In the genomic region with DNA sequence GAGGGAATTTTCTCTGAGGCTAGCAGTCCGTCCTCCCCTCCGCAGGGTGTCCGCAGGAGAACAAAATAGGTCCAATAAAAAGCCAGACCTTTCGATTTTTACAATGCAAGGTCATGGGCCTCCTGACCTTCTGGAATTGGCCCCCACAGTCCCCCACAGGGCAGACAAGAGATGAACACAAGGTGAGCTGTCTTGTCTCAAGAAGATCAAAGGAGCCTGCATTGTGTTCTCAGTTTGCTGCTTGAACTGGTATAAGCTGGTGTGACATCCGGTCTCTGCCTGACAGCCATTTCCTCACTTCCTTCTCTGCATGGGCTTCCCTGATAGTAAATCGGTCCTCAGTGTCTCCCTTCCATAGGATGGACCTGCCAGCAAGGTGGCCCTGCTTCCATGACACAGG, we compare ENCODE assay signal across 16 mouse cellular contexts.
A peak's percentile ranks its signal among the peaks of the same experiment; 100 is the strongest.
DNase-seq lines count a peak whose midpoint lies in the region; ATAC-seq and TF ChIP-seq lines count a peak whose summit lies in the region.
"Had no signal": no experiment of that assay in that cellular context is flagged by ENCODE, and none has a peak within 500 bp of the region (broad histone marks: within the 10 kb centered on the region; RNA-seq: fewer than 3 reads in every experiment).

No protein-coding gene starts in this region.

- no peak for TF ChIP-seq EP300 in stomach, postnatal 0 days (optimal IDR thresholded peaks at IDR 0.05)

- peaks cover 71% of the 10 kb centered on the region for H3K4me1 ChIP-seq in hindbrain, embryonic 10.5 days (replicated peaks)
- H3K4me1 ChIP-seq in hindbrain, embryonic 11.5 days (replicated peaks; ENCODE audit: control insufficient read depth, insufficient read depth, low read length): 0 out of 2 replicates have a peak, but pooled peaks cover 2% of the 10 kb centered on the region
- H3K4me1 ChIP-seq in stomach, postnatal 0 days (replicated peaks; ENCODE audit: control insufficient read depth, insufficient read depth): no peaks in the 10 kb centered on the region

- 18% methylated on average over 6 of the region's 6 CpGs for WGBS in hindbrain, embryonic 10.5 days
- WGBS in hindbrain, embryonic 11.5 days: 14% methylated on average over 6 of the region's 6 CpGs
- 77% methylated on average over 6 of the region's 6 CpGs for WGBS in stomach, postnatal 0 days

- TF ChIP-seq CTCF in stomach, postnatal 0 days (IDR thresholded peaks at IDR 0.05; ENCODE audit: low read depth): no peak

- H3K4me3 ChIP-seq in hindbrain, embryonic 10.5 days: no peak overlapping the region
- H3K4me3 ChIP-seq in hindbrain, embryonic 11.5 days (ENCODE audit: low read depth, low read length): no peak overlapping the region
- no peak overlapping the region for H3K4me3 ChIP-seq in stomach, postnatal 0 days (ENCODE audit: low read depth, low read length)
- H3K4me3 ChIP-seq: erythroblast, embryonic 14.5 days; intestine, embryonic 15.5 days; liver, embryonic 13.5 days; midbrain, embryonic 12.5 days had no signal

- H3K27me3 ChIP-seq in hindbrain, embryonic 10.5 days (ENCODE audit: insufficient read depth, poor library complexity, severe bottlenecking): peaks cover 90% of the 10 kb centered on the region
- peaks cover 12% of the 10 kb centered on the region for H3K27me3 ChIP-seq in hindbrain, embryonic 11.5 days (ENCODE audit: control insufficient read depth, insufficient read depth, low read length)
- H3K27me3 ChIP-seq in stomach, postnatal 0 days (ENCODE audit: control insufficient read depth, insufficient read depth, low read length): no peaks in the 10 kb centered on the region
- H3K27me3 ChIP-seq: intestine, embryonic 15.5 days had no signal

- H3K9me3 ChIP-seq in hindbrain, embryonic 10.5 days: no peaks in the 10 kb centered on the region
- H3K9me3 ChIP-seq in hindbrain, embryonic 11.5 days (ENCODE audit: control insufficient read depth, low read length): no peaks in the 10 kb centered on the region
- H3K9me3 ChIP-seq in stomach, postnatal 0 days (ENCODE audit: control insufficient read depth, low read length): no peaks in the 10 kb centered on the region
- H3K9me3 ChIP-seq: intestine, embryonic 15.5 days; liver, embryonic 13.5 days; midbrain, embryonic 12.5 days had no signal

- H3K4me2 ChIP-seq in hindbrain, embryonic 11.5 days (replicated peaks; ENCODE audit: low read depth, low read length): no peak overlapping the region
- H3K4me2 ChIP-seq in stomach, postnatal 0 days (replicated peaks; ENCODE audit: low read depth): no peak overlapping the region
- H3K4me2 ChIP-seq: intestine, embryonic 15.5 days; liver, embryonic 13.5 days had no signal

- peak overlapping the region; percentile 25; the same call in 1 of the 2 replicates for H3K27ac ChIP-seq in hindbrain, embryonic 10.5 days
- no peak overlapping the region for H3K27ac ChIP-seq in hindbrain, embryonic 11.5 days (ENCODE audit: low read depth, low read length)
- no peak overlapping the region for H3K27ac ChIP-seq in stomach, postnatal 0 days (replicated peaks)
- H3K27ac ChIP-seq: intestine, embryonic 15.5 days; liver, embryonic 13.5 days; midbrain, embryonic 12.5 days had no signal

- H3K9ac ChIP-seq in hindbrain, embryonic 11.5 days (ENCODE audit: low read depth, low read length): no peak overlapping the region
- H3K9ac ChIP-seq in stomach, postnatal 0 days (ENCODE audit: low read length): no peak overlapping the region
- H3K9ac ChIP-seq: intestine, embryonic 15.5 days; liver, embryonic 13.5 days; midbrain, embryonic 12.5 days had no signal

- DNase-seq in hindbrain, embryonic 10.5 days (ENCODE audit: low spot score): peak; percentile 38
- no peak for DNase-seq in hindbrain, embryonic 11.5 days (ENCODE audit: low spot score)
- DNase-seq in CD4-positive, CD25-positive, alpha-beta regulatory T cell, adult 2 months (ENCODE audit: low read depth, low spot score): peak; percentile 59
- DNase-seq in T-cell, adult 2 months (ENCODE audit: low spot score): peak; percentile 37
- peak; percentile 68 for DNase-seq in naive thymus-derived CD4-positive, alpha-beta T cell, adult 2 months (ENCODE audit: low read depth)
- DNase-seq in gastrocnemius, postnatal 10 days: no peak
- DNase-seq in cerebellum, postnatal 14 days: no peak
- DNase-seq in stomach, postnatal 0 days (ENCODE audit: low spot score): no peak
- DNase-seq: adrenal gland, adult 2 months; cerebellum, adult 11 months; kidney, postnatal 14 days; liver, embryonic 13.5 days had no signal

- ATAC-seq in hindbrain, embryonic 11.5 days (ENCODE audit: low FRiP score): no peak
- ATAC-seq in stomach, postnatal 0 days (ENCODE audit: low FRiP score, low TSS enrichment): no peak
- ATAC-seq: intestine, embryonic 15.5 days; lung, postnatal 0 days had no signal

- H3K36me3 ChIP-seq in hindbrain, embryonic 10.5 days: no peaks in the 10 kb centered on the region
- no peaks in the 10 kb centered on the region for H3K36me3 ChIP-seq in hindbrain, embryonic 11.5 days (ENCODE audit: control insufficient read depth, insufficient read depth, low read length)
- H3K36me3 ChIP-seq in stomach, postnatal 0 days (ENCODE audit: control insufficient read depth, insufficient read depth, low read length): no peaks in the 10 kb centered on the region
- H3K36me3 ChIP-seq: intestine, embryonic 15.5 days; liver, embryonic 13.5 days; midbrain, embryonic 12.5 days had no signal

Comparison
In these comparisons a context has a peak if more than half of its experiments do, and no peak if none do; other contexts are left out.
1. DNase-seq: peak in hindbrain, embryonic 10.5 days (single experiment), CD4-positive, CD25-positive, alpha-beta regulatory T cell, adult 2 months (single experiment), T-cell, adult 2 months (single experiment) and naive thymus-derived CD4-positive, alpha-beta T cell, adult 2 months (single experiment); none in hindbrain, embryonic 11.5 days (single experiment), gastrocnemius, postnatal 10 days (single experiment), cerebellum, postnatal 14 days (0 of 2) and stomach, postnatal 0 days (single experiment).